ENCODE assay signal across 8 mouse cellular contexts in the genomic region with DNA sequence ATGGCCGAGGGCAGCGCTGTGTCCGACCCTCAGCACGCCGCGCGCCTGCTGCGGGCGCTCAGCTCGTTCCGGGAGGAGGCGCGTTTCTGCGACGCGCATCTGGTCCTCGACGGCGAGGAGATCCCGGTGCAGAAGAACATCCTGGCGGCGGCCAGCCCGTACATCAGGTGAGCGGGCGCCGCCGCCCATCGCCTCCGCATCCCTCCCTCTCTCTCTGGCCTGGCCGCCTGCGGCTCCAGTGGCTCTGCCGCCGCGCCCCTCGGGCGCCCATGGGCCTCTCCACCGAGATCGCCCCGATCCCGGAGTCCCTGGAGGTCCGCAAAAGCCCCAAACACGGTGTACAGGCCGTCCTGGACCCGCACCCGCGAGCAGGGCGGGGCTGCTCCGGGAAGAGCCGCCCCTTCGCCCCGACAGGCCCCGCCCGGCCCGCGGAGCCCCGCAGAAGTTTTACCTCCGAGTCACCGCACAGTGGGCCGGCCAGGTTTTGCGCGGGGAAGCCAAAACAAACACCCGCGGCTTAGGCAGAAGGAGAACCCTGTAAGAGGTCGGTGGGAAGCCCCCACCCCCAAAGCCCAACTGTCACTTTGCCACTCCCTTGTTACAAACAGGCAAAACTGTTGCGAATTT. TPM values are rescaled to one million over a fixed set of nuclear protein-coding genes. Genes with fewer than 3 reads are reported as not detected.
DNase-seq lines count a peak whose midpoint lies in the region; ATAC-seq and TF ChIP-seq lines count a peak whose summit lies in the region.

A gene (plus strand): TSS at position 1 of the 627 bp plus-strand sequence.

- H3K36me3 ChIP-seq in forebrain, postnatal 0 days (ENCODE audit: insufficient read depth), result no peaks in the 10 kb centered on the region
- no peaks in the 10 kb centered on the region for H3K36me3 ChIP-seq in hindbrain, postnatal 0 days (ENCODE audit: insufficient read depth, low read length)
- H3K36me3 ChIP-seq in macrophage (ENCODE audit: inconsistent target), result no peaks in the 10 kb centered on the region

- no peaks in the 10 kb centered on the region; the same call in 1 of the 2 replicates for H3K27me3 ChIP-seq in forebrain, postnatal 0 days (ENCODE audit: insufficient read depth, low read length)
- H3K27me3 ChIP-seq in hindbrain, postnatal 0 days (ENCODE audit: insufficient read depth, low read length), result no peaks in the 10 kb centered on the region

- under 1% methylated on average over 55 of the region's 65 CpGs for WGBS in forebrain, postnatal 0 days
- WGBS in hindbrain, postnatal 0 days, result under 1% methylated on average over 55 of the region's 65 CpGs
- under 1% methylated on average over 45 of the region's 65 CpGs for WGBS in macrophage (ENCODE audit: missing documents)

- peak within 1 kb of the TSS; percentile 85 for H3K4me3 ChIP-seq in forebrain, postnatal 0 days (ENCODE audit: low read depth, low read length)
- peak within 1 kb of the TSS; percentile 88 for H3K4me3 ChIP-seq in hindbrain, postnatal 0 days (ENCODE audit: low read length)
- H3K4me3 ChIP-seq in left cerebral cortex, adult 2 months, result peak within 1 kb of the TSS; percentile 93
- peak within 1 kb of the TSS; percentile 99 for H3K4me3 ChIP-seq in macrophage (ENCODE audit: inconsistent target)

- 0 out of 2 replicates have a peak, but pooled peaks have one; percentile 14 for TF ChIP-seq CTCF in forebrain, postnatal 0 days (IDR thresholded peaks at IDR 0.05; ENCODE audit: low read depth)
- TF ChIP-seq CTCF in hindbrain, postnatal 0 days (IDR thresholded peaks at IDR 0.05; ENCODE audit: low read depth), result 0 out of 2 replicates have a peak, but pooled peaks have one; percentile 3
- TF ChIP-seq CTCF in left cerebral cortex, adult 2 months (IDR thresholded peaks at IDR 0.05), result no peak

- peak within 1 kb of the TSS; percentile 89 for H3K4me2 ChIP-seq in forebrain, postnatal 0 days (ENCODE audit: low read depth)
- peak within 1 kb of the TSS; percentile 93 for H3K4me2 ChIP-seq in hindbrain, postnatal 0 days (ENCODE audit: low read depth, low read length)

- peaks cover 21% of the 10 kb centered on the region for H3K4me1 ChIP-seq in forebrain, postnatal 0 days (ENCODE audit: insufficient read depth)
- H3K4me1 ChIP-seq in hindbrain, postnatal 0 days (ENCODE audit: insufficient read depth, low read length), result peaks cover 19% of the 10 kb centered on the region; the same call in 1 of the 2 replicates

- peak within 1 kb of the TSS; percentile 83 for H3K27ac ChIP-seq in forebrain, postnatal 0 days (ENCODE audit: low read depth, low read length)
- H3K27ac ChIP-seq in hindbrain, postnatal 0 days, result peak within 1 kb of the TSS; percentile 74
- H3K27ac ChIP-seq in left cerebral cortex, adult 2 months, result peak within 1 kb of the TSS; percentile 85
- peak within 1 kb of the TSS; percentile 82 for H3K27ac ChIP-seq in macrophage

- intact Hi-C loops in left cerebral cortex, adult 2 months (cut with DNase I), result loop anchor here (5.0 kb wide), 1 partner anchor 236 kb away; a partner anchor contains a TSS

- ATAC-seq in forebrain, postnatal 0 days, result peak; percentile 62
- peak; percentile 63 for ATAC-seq in hindbrain, postnatal 0 days

- H3K79me2 ChIP-seq in macrophage (ENCODE audit: inconsistent target), result peaks cover 79% of the 10 kb centered on the region

- no peaks in the 10 kb centered on the region for H3K9me3 ChIP-seq in forebrain, postnatal 0 days (ENCODE audit: low read length)
- no peaks in the 10 kb centered on the region for H3K9me3 ChIP-seq in hindbrain, postnatal 0 days (ENCODE audit: low read length)

- peak; percentile 60 for DNase-seq in R1 (ENCODE audit: low read depth, low spot score)
- DNase-seq in c-Kit-positive CD71-positive TER-119-positive erythroid progenitor cells, embryonic 14.5 days (ENCODE audit: low spot score), result peak; percentile 48
- DNase-seq in forebrain, postnatal 0 days, result peak; percentile 16
- peak; percentile 25 for DNase-seq in hindbrain, postnatal 0 days (ENCODE audit: low spot score)
- DNase-seq in left cerebral cortex, adult 2 months (ENCODE audit: extremely low spot score in 1 of 2, low spot score in 2 of 2), result peak; percentile 29 to 36
- peak; percentile 25 for DNase-seq in right cerebral cortex, adult 18-20 months
- DNase-seq in frontal cortex, postnatal 14 days (ENCODE audit: low spot score in 2 of 2), result no peak

- peak within 1 kb of the TSS; percentile 85 for H3K9ac ChIP-seq in forebrain, postnatal 0 days
- peak within 1 kb of the TSS; percentile 73 for H3K9ac ChIP-seq in hindbrain, postnatal 0 days (replicated peaks; ENCODE audit: low read length)

RNA-seq across cellular contexts. Expression of the gene that starts here (rescaled TPM):
- total RNA-seq in forebrain, postnatal 0 days (2014; rRNA removed), result 9.4 and 13.6 TPM in 2 replicates
- polyA plus RNA-seq in forebrain, postnatal 0 days (2015; fragmentation: Nextera tagmentation; extraction: Ambion mirVana), result 3.2 and 4.8 TPM in 2 replicates
- total RNA-seq in hindbrain, postnatal 0 days (2014; rRNA removed), result 8.5 and 11.1 TPM in 2 replicates
- 4.8 and 5.6 TPM in 2 replicates for polyA plus RNA-seq in hindbrain, postnatal 0 days (2015; fragmentation: Nextera tagmentation; extraction: Ambion mirVana)
- 10 to 100 TPM; 18.4 to 19.4 TPM for total RNA-seq in left cerebral cortex, adult 2 months (2021)
- total RNA-seq in macrophage (2018; cell fraction: chromatin; rRNA removed), result 10 to 100 TPM in 23 of 26 experiments, 1 to 10 TPM in 3; 5.6 to 54.9 (median 23.6) TPM
- 1 to 10 TPM; 1.5 to 9.5 (median 3.4) TPM for total RNA-seq in macrophage (2018; cell fraction: cytosol; rRNA removed)
- 10 to 100 TPM in 18 of 26 experiments, 1 to 10 TPM in 8; 4.2 to 37.4 (median 12.9) TPM for total RNA-seq in macrophage (2018; cell fraction: nucleus; rRNA removed)
- polyA plus RNA-seq in macrophage (2018), result 3.9 to 4.5 TPM (median 4.4 TPM) in 3 replicates

Comparison
In these comparisons a context has a peak if more than half of its experiments do, and no peak if none do; other contexts are left out.
1. DNase-seq: peak in R1 (single experiment), c-Kit-positive CD71-positive TER-119-positive erythroid progenitor cells, embryonic 14.5 days (single experiment), forebrain, postnatal 0 days (single experiment), hindbrain, postnatal 0 days (single experiment), left cerebral cortex, adult 2 months (2 of 2) and right cerebral cortex, adult 18-20 months (single experiment); none in frontal cortex, postnatal 14 days (0 of 2).
2. Peak in every context shown above with its lines, with median percentiles within 50 percentile points of each other: H3K27ac ChIP-seq and H3K4me3 ChIP-seq.